Mouse (Mus musculus) midbrain, embryonic 16.5 days (tissue): ENCODE data around the gene Polr3f. TPM values are rescaled to one million over a fixed set of nuclear protein-coding genes. Genes with fewer than 3 reads are reported as not detected.
A peak's percentile ranks its signal among the peaks of the same experiment; 100 is the strongest.

Source experiments
- ATAC-seq: fragments of 200-750 bp; cut with Nextera tagmentation; 2 replicates; pipeline ENCODE4 v1.8.0; 2017; ENCODE audit warnings: moderate TSS enrichment
- H3K27ac ChIP-seq: fragments of 300-500 bp; sonication (generic); 2 replicates; pipeline ENCODE4 v1.5.1; 2014; ENCODE audit warnings: mild to moderate bottlenecking, low read length, mixed read lengths
- H3K27me3 ChIP-seq: fragments of 300-500 bp; sonication (generic); 2 replicates; pipeline ENCODE4 v1.6.1; 2014; ENCODE audit warnings: low read depth, low read length, mixed read lengths; ENCODE audit not compliant: control insufficient read depth, insufficient read depth
- H3K36me3 ChIP-seq: fragments of 300-500 bp; sonication (generic); 2 replicates; pipeline ENCODE4 v1.6.1; 2014; ENCODE audit warnings: mild to moderate bottlenecking, low read length, moderate library complexity, mixed read lengths; ENCODE audit not compliant: control insufficient read depth, insufficient read depth
- H3K4me1 ChIP-seq: fragments of 300-500 bp; sonication (generic); 2 replicates; pipeline ENCODE4 v1.6.1; 2014; ENCODE audit warnings: mild to moderate bottlenecking, low read length, mixed read lengths; ENCODE audit not compliant: control insufficient read depth, insufficient read depth
- H3K4me2 ChIP-seq: fragments of 300-500 bp; sonication (generic); 2 replicates; pipeline ENCODE4 v1.6.1; 2014; ENCODE audit warnings: mild to moderate bottlenecking, low read length, mixed read lengths
- H3K4me3 ChIP-seq: fragments of 300-500 bp; sonication (generic); 2 replicates; pipeline ENCODE4 v1.5.1; 2014; ENCODE audit warnings: low read depth, mild to moderate bottlenecking, low read length, moderate library complexity, mixed read lengths
- H3K9ac ChIP-seq: fragments of 300-500 bp; sonication (generic); 2 replicates; pipeline ENCODE4 v1.6.1; 2014; ENCODE audit warnings: low read depth, low read length, mixed read lengths
- H3K9me3 ChIP-seq: fragments of 300-500 bp; sonication (generic); replicated peaks from 2 replicates; pipeline ENCODE4 v1.6.1; 2014; ENCODE audit warnings: mild to moderate bottlenecking, low read length, mixed read lengths; ENCODE audit not compliant: control insufficient read depth, poor library complexity, severe bottlenecking
- WGBS: fragments of 180-500 bp; shearing (Covaris S2); extraction: QIAGEN DNeasy Blood & Tissue Kit; methylation state at CpG from one replicate; pipeline ENCODE4 v1.1.7; 2014; 5-methylcytosine and 5-hydroxymethylcytosine counted together
- polyA plus RNA-seq: library from polyadenylated mRNA; unstranded; fragments of >200 nt; fragmentation: Nextera tagmentation; extraction: Ambion mirVana; gene quantifications from 2 replicates; pipeline ENCODE4 v1.2.1, GENCODE M21; 2015

Gene Polr3f
- polyA plus RNA-seq, 1 experiment from 2014 or later, result 24.3 TPM

DNA sequence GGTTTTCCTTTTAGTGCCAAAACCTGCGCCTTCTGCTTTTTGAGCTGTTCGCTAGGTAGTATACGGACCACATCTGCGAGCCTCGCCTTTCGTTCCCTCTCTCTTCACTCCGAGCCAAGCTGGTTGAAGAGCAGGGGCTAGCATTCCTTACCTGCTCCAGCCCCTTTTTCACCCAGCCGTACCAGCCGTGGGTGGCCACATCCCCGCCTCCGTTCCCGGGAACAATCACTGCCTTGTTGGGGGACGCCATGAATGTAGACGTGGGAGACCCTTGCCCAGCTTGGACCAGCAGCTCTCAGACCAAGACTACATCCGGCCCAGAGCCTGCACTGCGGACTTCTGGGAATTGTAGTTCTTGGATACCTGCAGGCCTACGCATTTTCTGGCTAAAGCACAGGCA, 23.0 kb downstream of the Polr3f start, which contains the start of gene Rbbp9:
Gene Rbbp9 (minus strand): TSS at position 341 of the 400 bp plus-strand sequence.
- 0% methylated on average over 17 of the region's 17 CpGs for WGBS
- H3K4me3 ChIP-seq, result peak within 1 kb of the TSS; percentile 62
- H3K36me3 ChIP-seq, result no peaks in the 10 kb centered on the region; the same call in 1 of the 2 replicates
- peak within 1 kb of the TSS; percentile 77 for H3K9ac ChIP-seq
- no peaks in the 10 kb centered on the region for H3K9me3 ChIP-seq
- H3K27ac ChIP-seq, result peak within 1 kb of the TSS; percentile 83
- no peaks in the 10 kb centered on the region for H3K27me3 ChIP-seq
- ATAC-seq, result peak; percentile 97
- H3K4me1 ChIP-seq, result peaks cover 15% of the 10 kb centered on the region
- H3K4me2 ChIP-seq, result peak within 1 kb of the TSS; percentile 68

DNA sequence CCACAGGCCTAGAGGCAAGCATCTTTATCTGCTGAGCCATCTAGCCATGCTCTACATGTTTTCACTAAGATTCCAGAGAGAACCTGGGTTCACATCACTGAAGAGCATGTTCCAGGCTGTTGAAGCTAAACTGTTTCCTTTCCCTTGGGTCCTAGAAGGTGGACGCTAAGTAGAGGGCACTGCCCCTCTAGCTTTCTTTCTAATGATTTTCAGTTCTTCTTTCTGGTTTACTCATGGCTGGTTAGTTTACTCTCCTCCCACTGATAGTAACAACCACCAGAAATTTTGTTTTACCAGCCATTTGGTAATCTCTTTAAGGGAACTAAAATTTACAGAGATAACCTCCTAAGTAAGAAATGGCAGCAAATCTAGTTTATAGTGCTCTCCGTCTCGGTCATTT, 26.4 kb downstream of the Polr3f start:
- Histone ChIP-seq H3K4me1 (peaks cover 23% of the 10 kb centered on the region), H3K27me3 (no peaks in the 10 kb centered on the region), H3K9ac (no peak overlapping the region), H3K4me2 (no peak overlapping the region), H3K36me3 (no peaks in the 10 kb centered on the region), H3K9me3 (no peaks in the 10 kb centered on the region), H3K27ac (no peak overlapping the region), H3K4me3 (no peak overlapping the region)
- 94% methylated on average over 3 of the region's 3 CpGs for WGBS
- ATAC-seq, result no peak

DNA sequence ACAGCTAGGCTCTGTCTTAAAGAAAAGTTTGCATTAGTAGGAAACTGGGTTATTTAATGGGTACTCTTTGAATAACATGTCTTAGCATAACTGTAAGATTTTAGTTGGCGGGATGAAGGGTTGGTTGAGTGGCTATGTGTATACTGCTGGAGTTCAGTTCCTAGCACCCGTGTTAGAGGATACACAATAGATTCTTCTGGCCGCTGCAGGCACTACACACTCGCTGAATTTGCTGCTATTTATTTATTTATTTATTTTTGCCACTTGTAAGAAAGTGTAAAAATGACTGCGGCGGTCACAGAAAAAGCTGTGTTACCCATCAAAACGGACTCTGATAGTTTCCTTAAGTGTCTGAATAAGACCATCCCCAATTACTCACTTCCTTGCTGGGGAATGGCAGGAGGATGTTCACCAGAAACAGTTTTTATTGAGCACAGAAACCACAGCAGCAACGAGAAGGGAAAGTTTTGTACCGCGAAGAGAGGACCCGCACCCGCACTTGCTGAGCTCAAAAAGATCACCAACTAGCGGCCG, 27.8 kb downstream of the Polr3f start:
- peak overlapping the region; percentile 82 for H3K27ac ChIP-seq
- H3K27me3 ChIP-seq, result no peaks in the 10 kb centered on the region
- no peak for ATAC-seq
- peak overlapping the region; percentile 75 for H3K9ac ChIP-seq
- peak overlapping the region; percentile 90 for H3K4me3 ChIP-seq
- H3K36me3 ChIP-seq, result 0 out of 2 replicates have a peak, but pooled peaks cover 2% of the 10 kb centered on the region
- H3K9me3 ChIP-seq, result no peaks in the 10 kb centered on the region
- H3K4me1 ChIP-seq, result peaks cover 12% of the 10 kb centered on the region
- H3K4me2 ChIP-seq, result peak overlapping the region; percentile 90
- WGBS, result 3% methylated on average over 14 of the region's 14 CpGs

DNA sequence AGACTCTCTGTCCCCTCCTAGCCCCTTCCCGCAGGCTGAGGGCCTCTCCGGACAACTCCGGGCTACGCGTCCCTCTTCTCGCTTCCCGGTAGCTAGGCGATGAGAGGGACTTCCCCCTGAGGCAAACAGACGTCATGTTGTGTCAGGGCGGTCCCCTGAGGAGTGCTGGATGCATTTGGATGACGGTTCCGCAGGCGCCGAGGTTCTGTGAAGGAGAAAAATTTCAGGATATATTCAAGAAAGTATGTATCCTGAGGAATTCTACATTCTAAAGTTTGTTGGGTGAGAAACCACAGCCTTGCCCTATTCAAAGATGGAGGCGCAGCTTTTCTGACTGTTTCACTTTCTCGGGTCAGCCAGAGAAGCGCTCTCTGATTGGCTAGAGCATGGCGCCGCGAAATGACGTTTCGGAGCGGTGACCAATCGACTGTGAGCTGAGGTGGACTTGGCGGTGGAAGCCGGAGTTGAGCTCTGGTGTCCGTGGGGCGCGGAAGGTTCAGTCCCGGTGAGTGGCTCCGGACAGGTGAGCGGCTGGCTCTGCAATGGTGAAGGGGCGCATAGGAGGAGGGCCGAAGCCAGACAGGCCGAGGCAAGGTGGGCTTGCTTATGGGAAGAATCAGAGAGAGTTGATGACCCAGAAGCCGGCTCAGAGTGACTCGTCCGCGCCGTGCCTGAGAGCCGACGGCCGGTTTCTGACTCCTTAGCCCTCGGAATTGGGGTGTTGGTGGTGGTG, 28.5 kb downstream of the Polr3f start, which contains the start of gene Sec23b:
Gene Sec23b (plus strand): TSS at position 410 of the 733 bp plus-strand sequence.
- Histone ChIP-seq H3K4me3 (peak within 1 kb of the TSS; percentile 90), H3K9me3 (no peaks in the 10 kb centered on the region), H3K27me3 (no peaks in the 10 kb centered on the region), H3K36me3 (0 out of 2 replicates have a peak, but pooled peaks cover 2% of the 10 kb centered on the region), H3K4me2 (peak within 1 kb of the TSS; percentile 90), H3K4me1 (peaks cover 12% of the 10 kb centered on the region), H3K9ac (peak within 1 kb of the TSS; percentile 75), H3K27ac (peak within 1 kb of the TSS; percentile 82)
- peak; percentile 98 for ATAC-seq
- WGBS, result under 1% methylated on average over 44 of the region's 44 CpGs

DNA sequence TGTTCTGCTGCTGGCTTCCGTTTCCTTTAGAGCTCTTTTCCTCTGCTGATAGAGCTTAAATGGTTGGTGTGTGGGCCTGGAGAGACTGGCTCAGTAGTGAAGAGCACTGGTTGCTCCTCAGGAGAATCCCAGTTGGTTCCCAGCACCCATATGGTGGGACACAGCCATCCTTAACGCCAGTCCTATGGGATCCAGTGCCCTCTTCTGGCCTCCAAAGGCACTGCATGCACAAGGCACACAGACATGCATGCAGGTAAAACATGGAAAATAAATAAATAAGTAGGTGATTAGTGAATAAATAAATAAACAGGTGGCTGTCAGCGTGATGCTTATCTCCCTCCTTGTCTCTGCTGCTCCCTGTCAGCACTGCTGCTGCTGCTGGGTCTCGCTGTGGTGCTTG, 61.2 kb downstream of the Polr3f start:
- 88% methylated on average over 4 of the region's 4 CpGs for WGBS
- no peaks in the 10 kb centered on the region for H3K27me3 ChIP-seq
- ATAC-seq, result no peak
- H3K9ac ChIP-seq, result no peak overlapping the region
- no peak overlapping the region for H3K27ac ChIP-seq
- H3K4me3 ChIP-seq, result no peak overlapping the region
- H3K4me2 ChIP-seq, result no peak overlapping the region
- no peaks in the 10 kb centered on the region for H3K4me1 ChIP-seq
- H3K36me3 ChIP-seq, result peaks cover 30% of the 10 kb centered on the region
- H3K9me3 ChIP-seq, result no peaks in the 10 kb centered on the region

Other genes with a start within 250 kb of the Polr3f start
- gene Ovol2, start 195.6 kb upstream of the Polr3f start, polyA plus RNA-seq, result not detected in 2 replicates
- gene Kat14, start 158.7 kb upstream of the Polr3f start, polyA plus RNA-seq, result 26.4 and 26.9 TPM in 2 replicates
- gene Pet117, start 158.7 kb upstream of the Polr3f start, polyA plus RNA-seq, result 3.3 TPM in 1 of 2 replicates, not detected in the other
- gene Dzank1, start 304 bp upstream of the Polr3f start, polyA plus RNA-seq, result 18.3 and 20.4 TPM in 2 replicates
- gene Rbbp9, start 23.2 kb downstream of the Polr3f start, polyA plus RNA-seq, result 57.7 and 59.0 TPM in 2 replicates
- 61.7 and 62.6 TPM in 2 replicates for gene Sec23b, start 28.5 kb downstream of the Polr3f start, polyA plus RNA-seq
- gene Smim26, start 66.3 kb downstream of the Polr3f start, polyA plus RNA-seq, result 54.1 and 61.1 TPM in 2 replicates
- 155 and 178 TPM in 2 replicates for gene Dtd1, start 72.2 kb downstream of the Polr3f start, polyA plus RNA-seq